Mouse (Mus musculus) activated CD4-positive, CD25-positive, alpha-beta regulatory T cell (primary cell): Measurements from ENCODE around the gene Defb5. TPM values are rescaled to one million over a fixed set of nuclear protein-coding genes. Genes with fewer than 3 reads are reported as not detected.

Source experiments
- polyA plus RNA-seq, 2 experiments: library from polyadenylated mRNA; unstranded; fragments of 100-300 nt; shearing (Covaris generic); gene quantifications; one replicate each; pipeline ENCODE4 v1.2.1; 2017

The Defb5 gene
- not detected for polyA plus RNA-seq

GRCm38 (mm10) chr8:19247280-19247679 is at the start of gene Defb5:
Gene Defb5, plus strand, starts transcription at chr8:19247580.

GRCm38 (mm10) chr8:19225161-19225560 is 22.2 kb upstream of the Defb5 start, which contains the start of gene Defb6:
Gene Defb6, plus strand, starts transcription at chr8:19225478.

DNA sequence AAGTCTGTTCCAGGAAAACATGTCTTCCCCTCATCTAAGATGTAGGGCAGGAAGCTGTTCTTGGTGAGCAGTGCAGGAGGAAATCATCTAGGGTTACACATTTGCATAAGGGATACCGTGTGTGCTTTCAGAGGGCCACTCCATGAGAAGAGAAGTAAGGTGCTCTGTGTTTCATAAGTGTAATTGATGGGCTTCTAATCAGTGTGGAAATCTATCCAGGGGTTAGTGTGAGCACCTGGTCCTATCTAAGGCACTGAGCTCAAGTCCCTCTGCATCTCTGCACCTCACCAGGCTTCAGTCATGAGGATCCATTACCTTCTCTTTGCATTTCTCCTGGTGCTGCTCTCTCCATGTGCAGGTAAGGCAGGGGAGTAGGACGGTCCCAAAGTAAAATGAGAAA is 7.8 kb upstream of the Defb5 start, which contains the start of gene Defb46:
Gene Defb46 (plus strand): TSS at position 301 of the 400 bp plus-strand sequence.

GRCm38 (mm10) chr8:19293060-19293459 is 45.7 kb downstream of the Defb5 start, which contains the start of gene Defb3:
Gene Defb3, plus strand, starts transcription at chr8:19293360.

Other genes starting within 250 kb of the Defb5 start
- not detected for gene Defb38, start 221.0 kb upstream of the Defb5 start, polyA plus RNA-seq
- not detected for gene Defb39, start 182.8 kb upstream of the Defb5 start, polyA plus RNA-seq
- gene Defb12, start 132.7 kb upstream of the Defb5 start, polyA plus RNA-seq: not detected
- gene Defb34, start 123.8 kb upstream of the Defb5 start, polyA plus RNA-seq: not detected
- not detected for gene Gm45826, start 106.8 kb upstream of the Defb5 start, polyA plus RNA-seq
- gene Defb14, start 53.2 kb upstream of the Defb5 start, polyA plus RNA-seq: not detected
- gene Defb4, start 48.9 kb upstream of the Defb5 start, polyA plus RNA-seq: not detected
- not detected for gene Defb6, start 22.1 kb upstream of the Defb5 start, polyA plus RNA-seq
- not detected for gene Defb46, start 7.7 kb upstream of the Defb5 start, polyA plus RNA-seq
- not detected for gene Defb3, start 45.8 kb downstream of the Defb5 start, polyA plus RNA-seq
- gene Defb8, start 200.0 kb downstream of the Defb5 start, polyA plus RNA-seq: not detected
- gene Defb7, start 247.5 kb downstream of the Defb5 start, polyA plus RNA-seq: not detected